Mouse (Mus musculus) liver, postnatal 0 days (tissue): ENCODE results near the gene Fkbp8.

Experiments
- CTCF ChIP-seq: sonication (generic); IDR thresholded peaks from 2 replicates; pipeline ENCODE4 v1.5.1; 2016; ENCODE audit warnings: antibody characterized with exemption, low read depth
- EP300 ChIP-seq: IDR thresholded peaks from 2 replicates; pipeline ENCODE4 v1.6.1; 2016; ENCODE audit warnings: antibody characterized with exemption, low read depth, mild to moderate bottlenecking

DNA sequence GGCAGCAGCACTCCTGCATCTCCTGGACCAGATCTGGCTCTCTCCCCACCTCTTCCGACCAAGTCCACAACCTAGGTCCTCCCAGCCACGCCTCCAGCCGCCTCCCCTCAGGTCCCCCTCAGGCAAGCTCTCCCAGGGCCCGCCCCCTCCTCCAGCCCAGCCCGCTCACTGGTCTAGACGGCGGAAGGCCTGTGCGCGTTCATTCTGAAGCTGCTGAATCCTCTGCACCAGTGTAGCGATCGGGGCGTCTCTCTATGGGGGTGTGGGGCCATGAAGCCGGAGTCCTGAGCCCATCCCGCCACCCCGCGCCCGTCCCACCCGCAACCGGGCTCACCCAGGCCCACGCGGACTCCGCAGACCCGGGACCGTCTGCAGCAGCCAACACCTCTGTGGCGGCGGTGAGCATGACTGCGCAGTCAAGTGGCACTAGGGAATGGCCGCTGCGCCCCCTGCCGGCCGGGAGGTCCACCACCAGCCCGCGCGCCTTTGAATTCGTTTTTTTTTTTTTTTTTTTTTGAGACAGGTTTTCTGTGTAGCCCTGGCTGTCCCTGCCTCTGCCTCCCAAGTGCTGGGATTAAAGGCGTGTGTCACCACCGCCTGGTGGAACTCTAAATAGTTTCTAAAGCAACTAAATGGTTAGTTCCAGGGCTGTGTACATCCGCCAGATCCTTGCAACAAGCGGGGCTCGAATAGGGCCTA, 21.0 kb upstream of the Fkbp8 start, which contains the start of gene Rex1bd:
- TF ChIP-seq CTCF, result peak; percentile 96
- no peak for TF ChIP-seq EP300
